Mouse (Mus musculus): ENCODE data around the gene Cdadc1.

Gene Cdadc1

GRCm38 (mm10) chr14:59612920-59613625 lies 15.3 kb upstream of the Cdadc1 start:
- DNase-seq (ENCODE audit: low spot score) = peak; percentile 76

GRCm38 (mm10) chr14:59607021-59607420 lies 9.3 kb upstream of the Cdadc1 start:
- DNase-seq (ENCODE audit: low spot score) = no peak

- DNase-seq (ENCODE audit: low spot score) = peak; percentile 85
Observed at GRCm38 (mm10) chr14:59605671-59606353, 8.1 kb upstream of the Cdadc1 start.

GRCm38 (mm10) chr14:59604002-59604645 lies 6.4 kb upstream of the Cdadc1 start:
- DNase-seq (ENCODE audit: low spot score) = peak; percentile 61

GRCm38 (mm10) chr14:59598260-59598627 lies 485 bp upstream of the Cdadc1 start:
- DNase-seq (ENCODE audit: low spot score) = no peak

- DNase-seq (ENCODE audit: low spot score) = no peak
Observed at GRCm38 (mm10) chr14:59594988-59595387, 2.8 kb downstream of the Cdadc1 start.

- no peak for DNase-seq (ENCODE audit: low spot score)
Observed at GRCm38 (mm10) chr14:59592593-59592992, 5.2 kb downstream of the Cdadc1 start.

- no peak for DNase-seq (ENCODE audit: low spot score)
Observed at GRCm38 (mm10) chr14:59591901-59592300, 5.9 kb downstream of the Cdadc1 start.

GRCm38 (mm10) chr14:59590614-59591013 lies 7.1 kb downstream of the Cdadc1 start:
- DNase-seq (ENCODE audit: low spot score) = peak; percentile 21

GRCm38 (mm10) chr14:59576385-59576784 lies 21.4 kb downstream of the Cdadc1 start:
- no peak for DNase-seq (ENCODE audit: low spot score)

- no peak for DNase-seq (ENCODE audit: low spot score)
Observed at GRCm38 (mm10) chr14:59566756-59567155, 31.0 kb downstream of the Cdadc1 start.

- DNase-seq (ENCODE audit: low spot score) = no peak
Observed at GRCm38 (mm10) chr14:59557886-59558285, 39.9 kb downstream of the Cdadc1 start.

GRCm38 (mm10) chr14:59557071-59557470 lies 40.7 kb downstream of the Cdadc1 start:
- no peak for DNase-seq (ENCODE audit: low spot score)

GRCm38 (mm10) chr14:59555928-59556531 lies 41.7 kb downstream of the Cdadc1 start:
- DNase-seq (ENCODE audit: low spot score) = peak; percentile 90

GRCm38 (mm10) chr14:59555018-59555417 lies 42.7 kb downstream of the Cdadc1 start:
- no peak for DNase-seq (ENCODE audit: low spot score)

- DNase-seq (ENCODE audit: low spot score) = peak; percentile 35
Observed at GRCm38 (mm10) chr14:59554025-59554424, 43.7 kb downstream of the Cdadc1 start.

GRCm38 (mm10) chr14:59551956-59552355 lies 45.8 kb downstream of the Cdadc1 start:
- no peak for DNase-seq (ENCODE audit: low spot score)

- DNase-seq (ENCODE audit: low spot score) = no peak
Observed at GRCm38 (mm10) chr14:59550841-59551240, 46.9 kb downstream of the Cdadc1 start.

GRCm38 (mm10) chr14:59549106-59549505 lies 48.7 kb downstream of the Cdadc1 start:
- no peak for DNase-seq (ENCODE audit: low spot score)

GRCm38 (mm10) chr14:59548532-59548931 lies 49.2 kb downstream of the Cdadc1 start:
- no peak for DNase-seq (ENCODE audit: low spot score)

GRCm38 (mm10) chr14:59547530-59547929 lies 50.2 kb downstream of the Cdadc1 start:
- DNase-seq (ENCODE audit: low spot score) = peak; percentile 12

- no peak for DNase-seq (ENCODE audit: low spot score)
Observed at GRCm38 (mm10) chr14:59546162-59546880, 51.4 kb downstream of the Cdadc1 start.

Measured in embryo, embryonic 10.5 days (tissue).